Mouse (Mus musculus) embryonic facial prominence, embryonic 14.5 days (tissue): ENCODE measurements at regions not wholly inside any gene's neighbourhood (a gene's known extent, or its start where the extent isn't known, plus 50 kb on each side); places are given as distances from the start of the nearest gene placed in this dataset.

Source experiments
- ATAC-seq: fragments of 200-750 bp; cut with Nextera tagmentation; 2 replicates; pipeline ENCODE4 v1.8.0; 2017; ENCODE audit warnings: low read depth, moderate number of reproducible peaks, moderate TSS enrichment
- DNase-seq: peaks from one replicate; pipeline ENCODE4 v3.0.0-alpha.2; 2015; ENCODE audit warnings: low spot score
- H3K27ac ChIP-seq: fragments of 300-500 bp; sonication (generic); replicated peaks from 2 replicates; pipeline ENCODE4 v1.5.1; 2014; ENCODE audit warnings: low read depth, mild to moderate bottlenecking, low read length, moderate library complexity
- H3K27me3 ChIP-seq: fragments of 300-500 bp; sonication (generic); replicated peaks from 2 replicates; pipeline ENCODE4 v1.6.1; 2014; ENCODE audit warnings: low read length; ENCODE audit not compliant: control insufficient read depth, insufficient read depth
- H3K36me3 ChIP-seq: fragments of 300-500 bp; sonication (generic); 2 replicates; pipeline ENCODE4 v1.6.1; 2014; ENCODE audit warnings: low read length, mixed read lengths; ENCODE audit not compliant: control insufficient read depth, insufficient read depth
- H3K4me1 ChIP-seq: fragments of 300-500 bp; sonication (generic); 2 replicates; pipeline ENCODE4 v1.6.1; 2014; ENCODE audit warnings: antibody characterized with exemption, low read length; ENCODE audit not compliant: control insufficient read depth, insufficient read depth
- H3K4me2 ChIP-seq: fragments of 300-500 bp; sonication (generic); 2 replicates; pipeline ENCODE4 v1.6.1; 2014; ENCODE audit warnings: low read depth, mild to moderate bottlenecking, low read length, moderate library complexity, mixed read lengths
- H3K4me3 ChIP-seq: fragments of 300-500 bp; sonication (generic); 2 replicates; pipeline ENCODE4 v1.5.1; 2014; ENCODE audit warnings: low read depth, mild to moderate bottlenecking, low read length
- H3K9ac ChIP-seq: fragments of 300-500 bp; sonication (generic); 2 replicates; pipeline ENCODE4 v1.6.1; 2014; ENCODE audit warnings: low read depth, mild to moderate bottlenecking, low read length, moderate library complexity, mixed read lengths
- H3K9me3 ChIP-seq: fragments of 300-500 bp; sonication (generic); 2 replicates; pipeline ENCODE4 v1.6.1; 2016; ENCODE audit warnings: low read length; ENCODE audit not compliant: control insufficient read depth
- WGBS: fragments of 180-500 bp; shearing (Covaris S2); extraction: QIAGEN DNeasy Blood & Tissue Kit; methylation state at CpG from one replicate; pipeline ENCODE4 v1.1.7; 2014; 5-methylcytosine and 5-hydroxymethylcytosine counted together

- H3K27me3 ChIP-seq = no peaks in the 10 kb centered on the region
- ATAC-seq (no peak), DNase-seq (no peak)
- no peaks in the 10 kb centered on the region for H3K9me3 ChIP-seq
- H3K4me1 ChIP-seq = no peaks in the 10 kb centered on the region
- H3K36me3 ChIP-seq = no peaks in the 10 kb centered on the region
- no peak overlapping the region for H3K4me3 ChIP-seq
- H3K27ac ChIP-seq = no peak overlapping the region
- H3K4me2 ChIP-seq = no peak overlapping the region
- H3K9ac ChIP-seq = no peak overlapping the region
- 67% methylated on average over 3 of the region's 3 CpGs for WGBS
Measured at GRCm38 (mm10) chr17:82929511-82929910, 285.6 kb upstream of the Pkdcc start.

- no peaks in the 10 kb centered on the region for H3K9me3 ChIP-seq
- H3K27ac ChIP-seq = no peak overlapping the region
- DNase-seq (no peak), ATAC-seq (no peak)
- no peaks in the 10 kb centered on the region for H3K27me3 ChIP-seq
- no peaks in the 10 kb centered on the region for H3K4me1 ChIP-seq
- H3K4me2 ChIP-seq = no peak overlapping the region
- no peak overlapping the region for H3K4me3 ChIP-seq
- no peak overlapping the region for H3K9ac ChIP-seq
- WGBS = 54% methylated on average over 1 of the region's 1 CpGs
- H3K36me3 ChIP-seq = no peaks in the 10 kb centered on the region
Measured at GRCm38 (mm10) chr17:82930738-82931137, 284.4 kb upstream of the Pkdcc start.

- H3K27me3 ChIP-seq = no peaks in the 10 kb centered on the region
- H3K27ac ChIP-seq = no peak overlapping the region
- ATAC-seq = no peak
- H3K4me3 ChIP-seq = no peak overlapping the region
- no peaks in the 10 kb centered on the region for H3K36me3 ChIP-seq
- H3K9me3 ChIP-seq = no peaks in the 10 kb centered on the region
- H3K9ac ChIP-seq = no peak overlapping the region
- no peak overlapping the region for H3K4me2 ChIP-seq
- H3K4me1 ChIP-seq = no peaks in the 10 kb centered on the region
- DNase-seq = no peak
- WGBS = 87% methylated on average over 4 of the region's 4 CpGs
Measured at GRCm38 (mm10) chr17:82931476-82931875, 283.6 kb upstream of the Pkdcc start.

- H3K36me3 ChIP-seq = no peaks in the 10 kb centered on the region
- H3K4me1 ChIP-seq = 0 out of 2 replicates have a peak, but pooled peaks cover 3% of the 10 kb centered on the region
- H3K4me2 ChIP-seq = no peak overlapping the region
- no peak overlapping the region for H3K4me3 ChIP-seq
- no peak for ATAC-seq
- no peaks in the 10 kb centered on the region for H3K9me3 ChIP-seq
- peak; percentile 55 for DNase-seq
- WGBS = 40% methylated on average over 3 of the region's 3 CpGs
- H3K9ac ChIP-seq = no peak overlapping the region
- no peaks in the 10 kb centered on the region for H3K27me3 ChIP-seq
- no peak overlapping the region for H3K27ac ChIP-seq
Measured at GRCm38 (mm10) chr17:82936836-82937235, 278.3 kb upstream of the Pkdcc start.

GRCm38 (mm10) chr17:82946083-82946482 lies 269.0 kb upstream of the Pkdcc start:
- no peak for ATAC-seq
- H3K27me3 ChIP-seq = no peaks in the 10 kb centered on the region
- H3K9ac ChIP-seq = no peak overlapping the region
- no peak overlapping the region for H3K27ac ChIP-seq
- H3K4me3 ChIP-seq = no peak overlapping the region
- no peak overlapping the region for H3K4me2 ChIP-seq
- no peaks in the 10 kb centered on the region for H3K36me3 ChIP-seq
- 57% methylated on average over 4 of the region's 4 CpGs for WGBS
- DNase-seq = no peak
- no peaks in the 10 kb centered on the region for H3K4me1 ChIP-seq
- no peaks in the 10 kb centered on the region for H3K9me3 ChIP-seq

- Histone ChIP-seq H3K4me1 (no peaks in the 10 kb centered on the region), H3K27me3 (no peaks in the 10 kb centered on the region), H3K4me2 (no peak overlapping the region), H3K9me3 (no peaks in the 10 kb centered on the region), H3K36me3 (no peaks in the 10 kb centered on the region), H3K4me3 (no peak overlapping the region), H3K27ac (no peak overlapping the region), H3K9ac (no peak overlapping the region)
- no peak for DNase-seq
- no peak for ATAC-seq
- 72% methylated on average over 4 of the region's 4 CpGs for WGBS
Measured at GRCm38 (mm10) chr17:82949794-82950193, 265.3 kb upstream of the Pkdcc start.

- Histone ChIP-seq H3K4me2 (no peak overlapping the region), H3K4me1 (no peaks in the 10 kb centered on the region), H3K36me3 (no peaks in the 10 kb centered on the region), H3K9ac (no peak overlapping the region), H3K9me3 (no peaks in the 10 kb centered on the region), H3K27ac (no peak overlapping the region), H3K4me3 (no peak overlapping the region), H3K27me3 (no peaks in the 10 kb centered on the region)
- DNase-seq (no peak), ATAC-seq (no peak)
- 88% methylated on average over 14 of the region's 14 CpGs for WGBS
Measured at GRCm38 (mm10) chr17:82950268-82950667, 264.8 kb upstream of the Pkdcc start.

- WGBS = 38% methylated on average over 4 of the region's 4 CpGs
- Histone ChIP-seq H3K27me3 (no peaks in the 10 kb centered on the region), H3K27ac (no peak overlapping the region), H3K4me2 (no peak overlapping the region), H3K4me3 (no peak overlapping the region), H3K9ac (no peak overlapping the region), H3K9me3 (no peaks in the 10 kb centered on the region), H3K4me1 (no peaks in the 10 kb centered on the region), H3K36me3 (no peaks in the 10 kb centered on the region)
- ATAC-seq (peak; percentile 47; the same call in 1 of the 2 replicates), DNase-seq (peak; percentile 77)
Measured at GRCm38 (mm10) chr17:82957409-82957808, 257.7 kb upstream of the Pkdcc start.

GRCm38 (mm10) chr17:82963374-82963773 lies 251.7 kb upstream of the Pkdcc start:
- Histone ChIP-seq H3K9ac (no peak overlapping the region), H3K4me1 (no peaks in the 10 kb centered on the region), H3K36me3 (no peaks in the 10 kb centered on the region), H3K27me3 (no peaks in the 10 kb centered on the region), H3K4me3 (no peak overlapping the region), H3K9me3 (no peaks in the 10 kb centered on the region), H3K27ac (no peak overlapping the region), H3K4me2 (no peak overlapping the region)
- ATAC-seq = no peak
- DNase-seq = no peak
- WGBS = 70% methylated on average over 3 of the region's 3 CpGs
